Mouse (Mus musculus): ENCODE results near the gene Mfsd14a.

Gene Mfsd14a

DNA sequence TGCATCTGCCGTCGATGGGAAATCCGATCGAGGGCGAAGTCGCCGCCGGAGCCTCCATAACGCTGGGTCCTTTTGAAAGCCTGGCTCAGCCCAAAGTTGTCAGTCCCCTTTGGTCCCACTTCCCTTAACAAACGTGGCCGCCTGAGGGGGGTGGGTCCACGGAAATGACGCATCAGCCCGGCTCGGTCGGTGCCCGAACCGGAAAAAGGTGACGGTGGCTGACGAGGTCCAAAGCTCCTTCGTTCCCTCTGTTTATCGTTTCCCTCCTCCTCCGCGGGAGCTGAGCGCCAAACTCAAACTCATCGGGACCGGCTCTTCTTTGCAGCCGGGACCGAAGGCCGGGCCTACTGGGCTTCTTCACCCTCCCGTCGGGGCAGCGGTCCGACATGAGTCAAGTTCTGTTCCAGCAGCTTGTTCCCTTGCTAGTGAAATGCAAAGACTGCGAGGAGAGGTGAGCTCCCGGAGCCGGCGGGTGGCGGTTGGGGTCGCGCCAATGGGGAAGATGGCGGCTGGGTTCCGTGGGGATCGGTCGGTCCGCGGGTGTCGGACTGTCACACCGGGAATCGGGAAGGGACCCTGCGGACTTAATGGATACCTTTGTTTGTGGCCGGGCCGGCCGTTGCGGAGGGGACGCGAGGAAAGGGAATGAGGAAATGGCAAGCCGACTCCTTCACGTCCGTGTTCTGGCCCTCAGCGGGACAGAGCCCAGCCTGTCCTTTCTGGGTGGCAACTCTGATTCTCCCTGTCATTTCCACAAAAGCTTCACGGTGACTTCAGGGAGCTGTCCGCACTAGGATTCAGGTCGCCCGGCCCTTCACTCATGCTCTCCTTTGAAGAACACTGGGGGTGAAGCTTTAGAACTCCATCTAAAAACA is 67.5 kb downstream of the Mfsd14a start, which contains the start of gene Sass6:
Gene Sass6, plus strand, starts transcription at position 255 of the 875 bp plus-strand sequence.
- DNase-seq = peak; percentile 98

DNA sequence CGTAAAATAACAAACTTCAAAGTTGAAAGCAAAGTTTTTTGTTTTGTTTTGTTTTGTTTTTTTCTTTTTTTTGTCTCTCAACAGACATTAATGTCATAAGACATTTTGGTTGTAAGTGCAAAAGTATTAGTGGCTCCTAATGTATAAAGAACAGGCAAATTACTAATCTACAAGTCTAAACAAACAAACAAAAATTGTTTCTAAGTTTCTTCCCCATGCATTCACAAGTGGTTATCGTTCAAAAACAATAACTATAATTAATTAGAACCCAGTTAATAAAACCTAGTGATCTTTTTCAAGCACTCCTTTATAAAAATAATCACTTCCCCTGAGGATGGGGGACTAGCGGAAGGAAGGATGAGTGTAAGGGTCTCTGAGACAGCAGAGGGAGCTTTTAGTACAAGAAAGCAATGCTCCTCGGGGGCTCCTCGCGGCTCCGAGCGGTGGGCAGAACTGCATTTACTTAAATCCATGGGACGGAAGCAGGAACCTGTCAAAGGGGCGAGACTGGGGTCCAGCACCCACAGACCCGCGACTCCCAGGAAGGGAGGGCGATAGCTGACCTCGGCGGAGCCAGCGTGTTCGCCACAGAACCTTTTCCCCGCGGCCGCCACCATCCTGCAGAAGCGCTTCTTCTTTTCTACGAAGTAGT is 68.3 kb downstream of the Mfsd14a start:
- no peak for DNase-seq

GRCm38 (mm10) chr3:116582201-116582600 is 80.3 kb downstream of the Mfsd14a start:
- DNase-seq = peak; percentile 77
